Mouse (Mus musculus): ENCODE measurements around the gene Eif2s1.

Eif2s1 gene

DNA sequence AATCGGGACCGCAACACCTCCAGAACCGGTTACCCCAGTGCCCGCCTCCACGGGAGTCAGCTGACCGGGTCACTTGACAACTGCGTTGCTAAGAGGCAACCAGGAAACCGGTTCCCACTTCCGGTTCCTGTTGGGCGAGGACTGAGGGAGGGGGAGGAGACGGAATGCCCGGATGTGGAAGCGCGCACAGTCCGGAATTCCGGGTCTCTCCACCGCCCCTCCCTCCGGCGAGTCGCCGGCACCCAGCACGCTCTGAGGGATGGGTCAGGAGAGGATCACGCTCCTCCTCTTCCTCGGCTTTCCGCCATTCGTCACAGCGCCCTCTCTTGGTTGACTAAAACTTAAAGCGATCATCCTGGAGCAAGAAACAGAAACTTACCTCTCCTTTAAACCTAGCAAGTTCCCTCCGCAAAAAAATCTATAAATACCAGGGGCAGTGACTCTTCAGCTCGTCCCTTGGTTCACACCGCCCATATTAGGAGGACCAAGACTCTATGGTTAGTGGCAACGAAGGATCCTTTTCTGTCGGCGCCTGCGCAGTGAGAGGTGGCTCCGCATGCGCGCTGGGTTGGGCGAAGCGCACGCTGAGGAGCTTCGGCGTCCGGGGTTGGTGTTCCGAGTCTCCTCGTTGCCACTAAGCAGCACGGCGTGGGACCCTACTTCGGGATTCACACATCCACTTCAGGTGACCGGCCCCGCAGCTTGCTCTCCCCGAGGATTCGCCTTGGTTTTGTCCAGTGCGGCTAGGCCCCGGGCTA, at the start of gene Eif2s1, which contains the start of gene Atp6v1d:
Gene Eif2s1, plus strand, starts transcription at position 324 of the 758 bp plus-strand sequence.
Gene Atp6v1d, minus strand, starts transcription at position 143 of the 758 bp plus-strand sequence.
- DNase-seq, result peak; percentile 99

DNA sequence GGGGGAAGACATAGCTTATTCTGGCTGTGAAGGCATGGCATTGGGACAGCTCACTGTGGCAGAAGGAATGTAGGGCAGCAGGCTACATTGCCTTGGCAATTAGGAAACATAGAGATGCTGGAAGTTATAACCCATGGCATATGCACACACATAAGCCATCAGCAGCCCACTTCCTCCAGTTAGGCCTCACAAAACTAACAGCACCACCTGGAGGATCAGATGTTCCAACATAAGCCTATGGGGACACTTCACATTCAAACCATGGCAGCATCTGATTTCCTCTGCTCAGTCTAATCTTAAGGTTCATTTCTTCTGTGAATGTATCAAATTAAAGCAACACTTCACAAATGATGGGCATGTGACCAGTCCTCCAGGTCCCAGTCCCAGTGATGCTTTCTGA, 47.2 kb upstream of the Eif2s1 start:
- no peak for DNase-seq

DNA sequence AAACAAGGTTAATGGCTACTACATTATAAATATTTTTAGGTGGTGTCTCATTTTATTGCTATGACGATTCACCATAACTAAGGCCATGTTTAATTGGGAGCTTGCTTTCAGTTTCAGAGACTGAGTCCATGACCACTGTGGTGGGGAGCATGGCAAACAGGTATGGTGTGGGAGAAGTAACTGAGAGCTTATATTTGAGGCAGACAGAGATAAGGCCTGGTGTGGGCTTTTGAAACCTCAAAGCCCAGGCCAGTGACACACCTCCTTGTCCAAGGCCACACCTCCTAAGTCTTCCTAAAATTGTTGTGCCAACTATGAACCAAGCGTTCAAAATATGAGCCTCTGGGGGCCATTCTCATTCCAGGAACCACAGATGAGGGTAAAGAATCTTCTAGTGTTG, 27.1 kb upstream of the Eif2s1 start:
- no peak for DNase-seq

DNA sequence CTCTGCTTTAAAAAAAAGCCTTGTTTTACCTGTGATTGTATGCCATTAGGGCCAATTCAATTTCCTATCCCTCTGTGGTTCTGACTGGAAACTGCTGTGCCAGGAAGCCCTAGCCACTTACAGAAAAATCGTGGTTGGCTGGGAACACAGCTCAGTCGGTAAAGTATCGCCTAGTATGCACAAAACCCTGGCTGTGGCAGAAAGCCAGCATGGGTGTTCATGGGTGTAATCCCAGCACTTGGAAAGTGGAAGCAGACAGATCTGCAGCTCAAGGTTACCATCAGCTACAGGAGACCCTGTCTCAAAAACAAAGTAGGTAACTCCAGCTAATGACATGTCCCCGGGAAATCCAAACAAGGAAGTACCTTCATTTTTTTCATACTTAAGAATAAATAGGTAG, 21.7 kb upstream of the Eif2s1 start:
- no peak for DNase-seq

DNA sequence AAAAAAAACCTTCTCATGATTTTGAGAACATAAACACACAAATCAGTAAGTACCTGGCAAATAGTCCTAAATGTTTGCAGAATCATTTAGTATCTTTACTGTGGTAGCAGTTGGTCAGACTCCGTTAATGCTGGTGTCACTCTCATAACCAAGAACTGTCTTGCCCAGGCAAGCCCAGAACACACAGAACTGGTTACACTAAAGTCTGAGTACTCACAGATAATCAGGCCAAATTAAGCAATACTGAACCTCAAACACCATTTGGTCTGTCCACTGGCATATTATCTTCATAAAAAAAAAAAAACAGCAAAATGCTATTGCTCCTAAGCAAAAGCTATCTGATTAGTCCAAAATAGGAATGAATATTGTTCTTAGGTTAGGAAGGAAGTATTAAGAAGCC, 19.2 kb upstream of the Eif2s1 start:
- no peak for DNase-seq

DNA sequence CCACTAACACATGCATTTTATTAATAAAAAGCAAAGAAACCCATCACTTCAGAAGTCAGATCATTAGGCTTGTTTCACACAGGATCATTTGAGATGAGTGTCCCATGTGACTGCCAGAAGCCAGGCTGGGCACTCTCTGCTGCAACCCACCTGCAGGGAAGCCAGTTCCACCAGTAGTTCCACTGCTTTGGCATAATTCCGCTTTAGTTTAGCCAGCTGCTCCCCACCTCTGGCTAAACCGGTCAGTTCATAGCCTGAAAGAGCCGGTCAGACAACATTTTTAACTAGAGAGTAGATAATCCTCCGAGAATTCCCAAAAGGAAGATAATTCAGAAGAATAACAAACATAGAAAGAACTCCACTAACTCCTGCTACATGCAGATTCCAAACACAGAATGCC, 13.4 kb upstream of the Eif2s1 start:
- no peak for DNase-seq

DNA sequence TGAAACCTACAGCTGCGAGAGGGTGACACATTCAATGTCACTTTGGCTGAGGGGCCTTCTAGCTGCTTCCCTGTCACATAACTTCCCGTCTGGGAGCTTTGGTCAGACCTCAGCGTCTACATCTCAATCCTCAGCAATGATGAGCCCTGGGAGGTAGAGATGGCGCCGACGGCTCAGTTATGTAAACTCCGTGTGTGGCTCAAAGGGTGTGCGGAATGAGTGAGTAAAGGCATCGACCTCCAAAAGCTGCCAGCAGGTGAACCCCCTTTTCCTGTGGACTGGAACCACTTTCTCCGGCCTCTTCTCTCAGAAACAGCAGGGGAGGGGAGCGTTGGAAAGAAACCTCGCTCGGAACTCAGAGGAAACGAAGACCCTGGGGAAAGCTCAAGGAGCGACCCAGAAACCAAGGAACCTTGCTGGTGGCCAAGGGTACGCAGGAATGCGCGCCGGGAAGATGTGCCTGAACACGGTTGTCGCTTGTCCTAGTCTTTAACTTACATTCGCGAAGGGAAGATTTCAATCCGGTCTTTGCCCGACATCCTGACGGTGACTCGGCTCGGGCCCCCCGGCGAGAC, 611 bp upstream of the Eif2s1 start:
- no peak for DNase-seq

DNA sequence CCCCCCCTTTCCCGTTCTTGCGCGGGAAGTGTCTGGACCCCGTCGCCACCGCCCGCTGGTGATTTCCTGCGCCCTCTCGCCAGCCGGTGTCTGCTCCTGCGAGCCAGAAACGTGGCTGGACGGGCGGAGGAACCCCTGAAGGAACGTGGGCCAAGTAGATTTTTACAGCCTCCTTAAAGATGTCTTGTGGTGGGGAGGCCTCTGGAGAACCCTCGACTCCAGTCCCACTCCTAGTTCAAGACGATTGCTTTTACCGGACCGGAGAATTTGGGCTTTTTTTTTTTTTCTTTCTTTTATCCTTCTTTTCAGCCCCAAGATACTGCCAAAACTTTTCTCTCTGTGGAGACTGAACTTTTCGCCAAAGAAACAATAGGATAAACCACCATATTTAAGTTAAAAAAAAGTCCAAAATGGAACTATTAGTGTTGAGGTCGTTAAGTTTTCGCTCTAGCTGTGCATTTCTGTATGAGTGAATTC, 673 bp downstream of the Eif2s1 start:
- DNase-seq, result no peak

DNA sequence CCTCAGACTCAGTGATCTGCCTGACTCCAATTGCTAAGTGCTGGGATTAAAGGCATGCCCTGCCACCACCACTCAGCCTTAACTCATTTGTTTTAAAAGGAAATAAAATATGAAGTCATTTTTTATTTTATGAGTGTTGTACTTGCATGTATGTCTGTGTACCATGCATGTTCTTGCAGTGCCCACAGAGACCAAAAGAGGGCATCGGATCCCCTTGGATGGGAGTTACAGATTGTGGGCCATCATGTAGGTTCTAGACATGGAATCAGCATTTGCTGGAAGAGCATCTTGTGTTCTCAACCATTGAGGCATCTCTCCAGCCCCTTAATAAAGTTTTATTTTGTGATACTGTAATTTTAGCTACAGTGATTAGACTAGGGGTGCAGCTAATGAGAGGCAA, 3.8 kb downstream of the Eif2s1 start:
- no peak for DNase-seq

DNA sequence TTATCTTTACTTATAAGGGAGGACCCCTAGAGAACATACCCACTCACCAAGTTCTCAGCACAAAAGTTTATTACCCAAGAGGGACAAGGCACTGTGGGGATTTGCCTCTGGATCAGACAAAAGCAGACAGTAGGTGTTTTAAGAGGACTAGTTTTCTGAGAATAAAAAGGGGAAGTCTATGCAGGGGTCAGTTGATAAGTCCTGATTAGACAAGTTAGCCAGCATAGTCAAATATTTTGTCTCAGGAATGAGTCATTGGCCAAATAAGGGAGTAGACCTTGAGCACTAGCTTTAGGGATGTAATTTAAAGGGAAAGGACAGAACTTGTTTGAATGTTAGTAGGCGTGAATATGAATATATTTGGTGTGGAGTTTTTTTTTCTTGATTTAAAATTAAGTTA, 6.5 kb downstream of the Eif2s1 start:
- DNase-seq, result no peak

DNA sequence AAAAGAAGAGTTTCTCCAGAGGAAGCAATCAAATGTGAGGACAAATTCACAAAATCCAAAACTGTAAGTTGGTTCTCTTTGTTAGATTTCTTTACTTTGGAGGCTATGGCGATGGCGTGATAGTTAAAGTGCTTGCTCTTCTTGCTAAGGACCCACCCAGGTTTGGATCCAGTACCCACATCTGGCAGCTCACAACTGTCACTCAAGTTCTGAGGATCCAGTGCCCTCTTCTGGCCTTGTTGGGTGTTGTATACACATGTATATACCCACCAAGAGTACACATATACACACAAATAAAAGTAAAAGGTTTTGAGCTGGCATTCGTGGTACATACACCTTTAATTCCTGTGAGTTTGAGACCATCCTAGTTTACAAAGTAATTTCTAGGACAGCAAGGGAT, 13.0 kb downstream of the Eif2s1 start:
- no peak for DNase-seq

DNA sequence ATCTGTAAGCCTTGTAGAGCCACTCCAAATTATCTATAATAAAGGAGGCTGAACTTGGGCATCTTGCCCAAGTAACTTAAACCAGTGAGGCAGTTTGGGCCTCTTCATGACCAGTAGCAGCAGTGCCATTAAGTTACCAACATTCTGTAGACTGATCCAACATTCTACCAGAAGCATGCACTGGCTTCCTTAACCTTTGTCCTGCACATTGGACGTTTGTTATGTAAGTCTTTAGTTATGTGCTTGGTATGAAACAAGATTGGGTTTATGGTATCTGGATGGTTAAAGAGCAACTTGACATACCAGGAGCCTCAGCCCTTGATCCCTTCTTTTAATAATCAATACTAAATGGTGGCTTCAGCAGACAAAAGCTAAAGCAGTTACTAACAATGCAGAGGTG, 28.4 kb downstream of the Eif2s1 start:
- no peak for DNase-seq

DNA sequence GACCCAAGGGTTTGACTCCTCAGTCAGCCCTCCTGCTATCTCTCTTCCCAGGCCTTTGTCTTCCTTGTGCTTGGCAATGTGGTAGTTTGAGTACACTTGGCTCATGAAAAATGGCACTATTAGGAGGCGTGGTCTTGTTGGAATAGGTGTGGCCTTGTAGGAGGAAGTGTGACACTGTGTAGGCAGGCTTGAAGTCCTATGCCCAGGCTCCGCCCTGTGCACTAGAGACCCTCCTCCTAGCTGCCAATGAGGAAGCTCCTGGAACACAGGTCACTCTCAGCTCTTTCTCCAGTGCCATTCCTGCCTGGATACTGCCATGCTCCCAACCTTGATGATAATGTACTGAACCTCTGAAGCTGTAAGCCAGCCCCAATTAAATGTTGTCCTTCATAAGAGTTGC, 29.5 kb downstream of the Eif2s1 start:
- no peak for DNase-seq

DNA sequence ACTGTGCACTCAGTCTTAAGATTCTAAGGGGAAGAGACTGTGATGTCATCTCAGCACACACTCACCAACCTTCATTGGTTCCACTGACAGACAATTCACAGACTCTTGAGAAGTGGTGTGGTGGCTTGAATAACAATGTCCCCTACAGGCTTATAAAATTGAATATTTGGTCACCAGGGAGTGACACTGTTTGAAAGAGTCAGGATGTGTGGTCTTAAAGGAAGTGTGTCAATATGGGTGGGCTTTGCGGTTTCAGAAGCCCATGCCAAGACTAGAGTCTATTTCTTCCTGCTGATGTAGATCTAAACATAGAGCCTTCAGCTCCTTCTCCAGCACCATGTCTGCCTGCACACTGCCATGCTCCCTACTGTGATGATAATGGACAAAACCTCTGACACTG, 36.2 kb downstream of the Eif2s1 start:
- no peak for DNase-seq

DNA sequence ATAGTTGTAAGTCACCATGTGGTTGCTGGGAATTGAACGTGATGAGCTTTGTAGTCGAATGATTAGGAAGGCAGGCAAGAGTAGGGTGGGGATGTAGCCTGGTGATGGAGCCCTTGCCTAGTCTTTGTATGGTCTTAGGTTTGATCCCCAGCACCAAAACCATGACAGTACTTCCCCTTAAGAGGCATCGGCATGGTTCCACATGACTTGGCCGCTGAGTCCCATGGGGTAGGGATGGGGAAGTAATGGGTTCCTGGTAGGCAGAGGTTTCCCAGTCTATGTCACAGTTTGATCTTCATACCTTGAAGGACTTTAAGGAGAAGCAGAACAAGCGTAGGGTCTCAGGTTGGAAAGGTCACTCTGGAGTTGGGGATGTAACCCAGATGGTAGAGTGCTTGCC, 39.8 kb downstream of the Eif2s1 start:
- DNase-seq, result no peak

DNA sequence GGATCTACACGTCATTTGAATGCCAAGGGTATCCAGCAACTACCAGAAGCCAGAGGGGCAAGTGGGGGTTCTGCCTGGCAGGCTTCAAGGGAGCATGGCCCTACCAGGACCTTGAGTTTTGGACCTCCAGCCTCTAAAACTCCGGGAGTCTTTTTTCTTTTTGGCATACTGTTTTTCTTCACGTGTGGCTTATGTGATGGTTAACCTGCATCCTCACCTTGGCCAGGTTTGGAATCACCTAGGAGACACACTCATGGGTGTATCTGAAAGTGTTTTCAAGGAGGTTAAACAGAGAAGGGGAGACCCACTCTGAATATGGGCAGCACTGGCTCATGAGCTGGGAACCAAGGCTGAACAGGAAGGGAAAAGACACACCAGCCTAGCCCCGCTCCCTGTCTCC, 41.7 kb downstream of the Eif2s1 start:
- DNase-seq, result no peak

DNA sequence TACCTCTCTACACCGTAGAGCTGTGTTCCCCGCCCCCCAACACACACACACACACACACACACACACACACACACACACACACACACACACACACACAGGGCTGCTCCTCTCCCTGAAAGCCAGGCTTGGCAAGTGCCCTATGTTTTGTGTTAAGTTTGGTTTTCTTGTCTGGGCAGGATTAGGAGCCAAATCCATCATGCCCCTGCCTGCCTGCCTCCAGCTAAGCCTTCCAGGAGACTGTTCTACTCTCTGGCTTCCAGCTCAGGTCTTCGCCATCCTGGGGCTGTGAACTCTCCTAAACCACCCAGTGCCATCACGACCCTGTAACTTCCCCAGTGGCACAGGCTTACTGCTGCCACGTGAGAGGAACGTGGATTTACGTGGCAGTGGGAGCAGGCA, 42.9 kb downstream of the Eif2s1 start:
- DNase-seq, result no peak

DNA sequence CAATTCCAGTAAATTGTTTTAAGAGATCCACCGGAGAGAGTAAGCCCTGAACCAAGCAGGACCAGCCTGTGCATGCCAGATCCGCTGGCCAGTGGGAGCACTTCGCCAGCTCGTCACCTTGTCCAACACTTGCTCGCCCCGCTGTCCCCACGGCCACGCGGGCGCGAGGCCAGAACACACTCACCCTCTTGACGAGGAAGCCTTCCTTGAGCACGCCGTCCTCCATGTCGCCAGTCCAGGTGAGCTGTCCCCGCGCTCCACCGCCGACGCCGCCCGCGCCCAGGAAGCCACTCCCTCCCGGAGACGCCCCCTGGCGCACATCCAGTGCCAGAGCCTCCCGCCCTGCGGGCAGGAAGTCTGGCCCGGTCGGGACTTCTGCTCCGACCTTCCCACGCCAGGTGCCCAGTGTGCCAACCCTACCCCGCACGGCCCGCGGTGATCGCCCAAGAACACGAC, 45.1 kb downstream of the Eif2s1 start, which contains the start of gene Plek2:
Gene Plek2, minus strand, starts transcription at position 258 of the 456 bp plus-strand sequence.
- peak; percentile 65 for DNase-seq

DNA sequence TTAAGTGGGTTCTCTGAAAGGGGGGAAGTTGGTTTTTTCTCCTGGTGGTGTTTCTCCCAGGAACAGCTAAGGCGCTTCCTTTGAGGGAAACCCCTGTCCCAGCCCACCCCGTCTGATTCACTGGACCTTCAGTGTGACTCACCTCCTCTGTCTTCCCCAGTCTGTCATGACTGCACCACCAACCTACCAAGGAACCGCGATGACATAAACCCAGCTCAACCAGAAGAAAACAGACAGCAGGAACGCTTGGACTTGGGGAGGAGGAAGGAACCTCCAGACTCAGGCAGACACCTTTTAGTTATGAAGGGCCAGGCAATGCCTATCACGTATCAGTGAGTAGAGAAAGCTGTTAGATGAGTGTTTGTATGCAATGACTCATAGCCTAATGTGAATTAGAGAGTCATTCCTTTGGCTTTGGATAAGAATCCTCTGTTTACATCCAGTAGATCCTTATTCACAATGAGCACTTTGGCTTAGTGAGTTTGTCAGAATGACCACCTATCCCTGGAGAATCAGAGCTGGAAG, 46.5 kb downstream of the Eif2s1 start:
- no peak for DNase-seq

DNA sequence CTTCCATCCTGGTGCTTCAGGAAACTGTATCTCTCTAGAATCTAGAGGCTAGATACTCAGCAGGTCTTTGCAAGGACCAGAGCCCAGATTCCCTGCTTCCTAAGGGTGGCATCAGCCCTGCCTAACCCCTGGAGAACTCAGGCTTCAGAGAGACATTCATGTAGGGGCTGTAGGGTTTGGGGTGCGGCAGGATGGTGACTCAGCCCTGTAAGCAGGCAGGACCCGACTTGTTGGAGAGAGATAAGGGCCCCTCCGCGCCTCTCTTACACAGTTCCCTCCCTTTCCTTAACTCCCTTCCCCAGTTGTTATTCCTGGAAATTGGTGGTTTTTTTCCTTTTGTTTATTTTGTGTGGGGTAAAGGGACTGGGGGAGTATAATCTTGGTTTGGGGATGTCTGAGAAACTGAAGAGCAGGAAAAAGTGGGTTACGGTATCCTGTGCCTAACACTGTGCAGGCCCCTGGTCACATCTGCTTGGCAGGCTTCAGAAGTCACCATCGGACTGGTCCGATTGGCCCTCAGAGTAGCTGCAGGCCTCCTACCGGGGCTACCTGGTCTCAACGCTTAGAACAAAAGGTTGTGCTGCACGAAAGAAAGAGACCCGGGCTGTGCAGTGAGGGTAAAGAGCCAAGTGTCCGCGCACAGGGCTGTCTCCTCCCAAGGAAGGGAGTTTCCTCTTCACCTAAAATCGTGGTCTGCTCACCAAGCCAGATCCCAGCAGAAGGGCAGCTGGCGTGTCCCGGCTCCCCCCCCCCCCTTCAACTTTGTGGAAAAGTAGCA, 49.3 kb downstream of the Eif2s1 start:
- DNase-seq, result no peak

DNA sequence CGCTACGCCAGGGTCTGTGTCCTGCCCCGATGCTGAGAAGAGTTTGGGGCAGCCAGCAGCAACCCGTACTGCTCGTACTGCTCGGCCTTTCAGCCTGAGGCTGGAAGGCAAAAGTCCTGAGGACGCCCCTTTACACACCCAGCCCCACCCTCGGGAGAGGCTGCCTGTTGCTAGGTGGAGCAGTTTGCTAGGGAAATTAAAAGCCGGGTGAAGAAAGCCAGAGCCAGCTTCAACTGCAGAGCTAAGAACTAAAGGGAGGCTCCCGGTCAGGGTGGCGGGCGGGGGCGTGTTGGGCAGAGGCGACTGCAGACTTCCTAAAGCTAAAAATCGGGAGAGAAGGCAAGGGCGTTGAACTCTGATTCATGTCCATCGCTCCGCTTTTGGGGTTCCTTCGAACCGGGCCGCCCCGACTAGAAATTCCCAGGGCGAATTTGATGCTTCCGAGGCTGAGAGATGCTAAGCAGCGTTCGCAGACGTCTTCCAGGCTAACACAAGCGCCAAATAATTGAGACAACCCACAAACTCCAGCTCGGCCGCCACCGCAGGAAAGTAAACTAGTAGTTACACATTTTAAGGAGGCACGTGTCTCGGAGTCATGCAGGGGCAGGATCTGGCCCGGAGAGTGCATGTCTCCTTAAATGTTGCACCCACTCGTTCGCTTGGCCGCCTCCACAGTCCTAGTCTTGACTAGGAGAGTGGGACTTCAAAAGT, 50.2 kb downstream of the Eif2s1 start:
- no peak for DNase-seq

DNA sequence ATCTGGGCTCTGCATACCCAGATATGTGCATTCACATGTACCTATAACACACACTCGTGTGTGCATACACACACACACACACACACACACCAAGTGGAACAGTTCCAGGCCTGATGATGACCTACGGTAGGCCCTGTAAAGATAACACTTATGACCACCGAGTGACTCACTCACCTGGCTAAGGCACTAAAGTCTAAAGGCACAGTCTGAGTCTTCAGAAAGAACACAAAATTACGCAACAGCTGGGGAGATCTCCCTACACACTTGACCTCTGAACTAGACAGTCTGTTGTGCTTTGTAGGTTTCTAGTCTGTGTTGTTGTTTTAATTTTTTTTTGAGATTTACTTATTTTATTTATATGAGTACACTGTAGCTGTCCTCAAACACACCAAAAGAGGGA, 52.8 kb downstream of the Eif2s1 start:
- DNase-seq, result no peak

DNA sequence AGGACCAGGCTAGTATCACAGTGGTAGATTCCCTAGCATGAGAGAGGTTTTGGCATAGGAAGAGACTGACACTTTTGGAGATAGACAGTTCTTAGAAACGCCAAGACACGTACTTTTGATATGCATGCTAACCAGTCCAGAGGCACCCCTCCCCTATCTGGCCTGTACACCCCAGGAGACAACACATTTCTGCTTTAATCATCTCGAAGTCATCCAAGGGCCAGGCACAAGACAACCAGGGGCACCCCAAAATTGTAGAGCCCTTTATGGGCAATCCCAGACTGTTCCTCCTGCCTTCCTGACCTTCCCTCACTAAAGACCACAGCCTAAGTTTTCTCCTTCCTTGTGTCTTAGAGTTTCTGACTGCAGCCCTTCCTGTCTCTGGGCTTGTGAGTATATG, 53.9 kb downstream of the Eif2s1 start:
- no peak for DNase-seq

Measured in cerebellum, adult 9-10 months (tissue).